Mouse (Mus musculus) frontal cortex, postnatal 25 days (tissue): ENCODE measurements around the gene 4930402H24Rik.
A peak's percentile ranks its signal among the peaks of the same experiment; 100 is the strongest.

ENCODE experiments used
- DNase-seq, 2 experiments: peaks; one replicate each; pipeline ENCODE4 v3.0.0; 2022; ENCODE audit warnings: low spot score in 2 of 2

Gene 4930402H24Rik

DNA sequence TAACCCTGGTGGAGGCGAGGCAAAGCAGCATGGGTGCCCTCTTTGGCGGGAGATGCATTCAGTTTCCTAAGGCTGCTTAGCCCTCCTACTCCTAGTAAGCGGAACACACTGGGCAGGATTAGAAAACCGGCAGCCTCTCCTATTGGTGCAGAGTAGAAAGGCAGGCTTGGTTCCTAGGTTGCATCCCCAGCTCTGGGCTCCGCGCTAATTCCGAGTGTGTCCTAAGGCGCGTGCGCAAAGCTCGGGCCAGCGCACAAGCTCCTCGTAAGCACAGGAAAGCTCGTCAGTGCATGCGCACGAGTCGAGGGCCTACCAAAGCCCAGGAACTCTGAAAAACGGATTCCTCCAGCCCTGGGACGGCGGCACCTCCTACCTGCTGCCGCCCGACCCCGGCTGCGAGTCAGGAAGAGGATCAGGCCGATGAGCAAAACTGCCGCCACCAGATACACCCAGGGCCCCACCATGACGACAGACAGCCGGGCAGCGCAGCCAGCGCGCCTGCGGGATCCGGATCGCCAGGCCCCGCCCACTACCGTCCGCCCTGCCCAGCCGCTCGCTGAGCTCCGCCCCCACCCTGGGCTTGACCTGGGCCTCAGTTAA lies 242.0 kb downstream of the 4930402H24Rik start, which contains the start of gene Ddrgk1:
Gene Ddrgk1 (minus strand): TSS at position 558 of the 600 bp plus-strand sequence.
- DNase-seq, result peak; percentile 86 to 90

DNA sequence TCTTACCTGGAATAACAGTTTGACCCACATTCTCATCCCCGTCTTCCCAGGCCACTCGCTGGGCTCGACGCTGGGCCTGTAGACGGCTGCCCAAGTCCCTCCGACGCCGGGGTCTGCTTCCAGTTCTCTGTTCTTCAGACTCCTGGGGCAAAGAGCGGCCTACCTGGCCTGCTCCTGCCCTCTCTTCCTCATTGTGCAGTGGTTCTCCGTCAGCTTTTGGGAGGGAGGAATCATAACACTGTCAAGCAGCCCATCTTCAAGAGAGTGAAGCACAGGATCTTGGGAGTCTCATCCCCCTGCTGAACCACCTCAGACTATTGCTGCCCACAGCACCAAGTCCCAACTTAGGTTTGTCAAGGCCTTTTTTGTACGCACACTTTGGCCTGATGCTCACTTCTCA lies 242.9 kb downstream of the 4930402H24Rik start:
- DNase-seq, result no peak

- DNase-seq, result no peak
Measured at GRCm38 (mm10) chr2:130658530-130658929, 247.7 kb downstream of the 4930402H24Rik start.

- DNase-seq, result peak; percentile 54 to 61
Measured at GRCm38 (mm10) chr2:130657541-130657940, 248.7 kb downstream of the 4930402H24Rik start.

GRCm38 (mm10) chr2:130656536-130656935 lies 249.7 kb downstream of the 4930402H24Rik start:
- no peak for DNase-seq
